In genomic region chr1:57301980-57302331, GRCm38 (mm10) we compare ENCODE assay signal across 23 mouse cellular contexts.
DNase-seq lines count a peak whose midpoint lies in the region; ATAC-seq lines count a peak whose summit lies in the region.
"Had no signal": no experiment of that assay in that cellular context is flagged by ENCODE, and none has a peak within 500 bp of the region (broad histone marks: within the 10 kb centered on the region; RNA-seq: fewer than 3 reads in every experiment).

No protein-coding gene starts in this region.

- H3K27ac ChIP-seq in forebrain, embryonic 15.5 days (replicated peaks) = peak overlapping the region; percentile 65
- H3K27ac ChIP-seq in forebrain, embryonic 11.5 days (ENCODE audit: low read depth, low read length) = no peak overlapping the region
- no peak overlapping the region for H3K27ac ChIP-seq in embryonic facial prominence, embryonic 14.5 days (replicated peaks; ENCODE audit: low read depth, low read length)
- H3K27ac ChIP-seq: hindbrain, embryonic 15.5 days; intestine, embryonic 15.5 days; kidney, embryonic 15.5 days; neural tube, embryonic 12.5 days; stomach, embryonic 15.5 days had no signal

- 63% methylated on average over 6 of the region's 6 CpGs for WGBS in forebrain, embryonic 15.5 days
- WGBS in forebrain, embryonic 11.5 days = 80% methylated on average over 6 of the region's 6 CpGs
- WGBS in embryonic facial prominence, embryonic 14.5 days = 41% methylated on average over 6 of the region's 6 CpGs

- DNase-seq in forebrain, embryonic 11.5 days (ENCODE audit: low spot score) = no peak
- peak; percentile 13 to 72 for DNase-seq in left cerebral cortex, postnatal 25 days (ENCODE audit: low spot score in 2 of 2)
- DNase-seq in left cerebral cortex, adult 11 months (ENCODE audit: low spot score) = no peak
- DNase-seq in embryonic facial prominence, embryonic 14.5 days (ENCODE audit: low spot score) = peak; percentile 76
- peak; percentile 43 to 65 for DNase-seq in right cerebral cortex, postnatal 10 days (ENCODE audit: low spot score in 2 of 2)
- DNase-seq in heart, postnatal 4 days = no peak
- DNase-seq: adrenal gland, postnatal 14 days; cerebellum, adult 8-10 months; gastrocnemius, postnatal 10 days; heart, adult 11 months; heart, postnatal 14 days; liver had no signal

- no peak overlapping the region for H3K9ac ChIP-seq in forebrain, embryonic 15.5 days (replicated peaks)
- no peak overlapping the region for H3K9ac ChIP-seq in forebrain, embryonic 11.5 days (ENCODE audit: low read length)
- no peak overlapping the region for H3K9ac ChIP-seq in embryonic facial prominence, embryonic 14.5 days (ENCODE audit: low read depth, low read length)
- H3K9ac ChIP-seq: heart, embryonic 12.5 days; hindbrain, embryonic 15.5 days; intestine, embryonic 15.5 days; kidney, embryonic 15.5 days; neural tube, embryonic 12.5 days; stomach, embryonic 15.5 days had no signal

- no peak overlapping the region for H3K4me3 ChIP-seq in forebrain, embryonic 15.5 days
- no peak overlapping the region for H3K4me3 ChIP-seq in forebrain, embryonic 11.5 days (ENCODE audit: low read depth, low read length)
- no peak overlapping the region for H3K4me3 ChIP-seq in embryonic facial prominence, embryonic 14.5 days (ENCODE audit: low read depth, low read length)
- H3K4me3 ChIP-seq: heart, embryonic 12.5 days; hindbrain, embryonic 15.5 days; intestine, embryonic 15.5 days; kidney, embryonic 15.5 days; neural tube, embryonic 12.5 days; stomach, embryonic 15.5 days had no signal

- intact Hi-C loops in left cerebral cortex, postnatal 25 days (cut with DNase I) = no loop called here

- H3K9me3 ChIP-seq in forebrain, embryonic 15.5 days = no peaks in the 10 kb centered on the region
- H3K9me3 ChIP-seq in forebrain, embryonic 11.5 days (ENCODE audit: control insufficient read depth, low read length) = no peaks in the 10 kb centered on the region
- H3K9me3 ChIP-seq in embryonic facial prominence, embryonic 14.5 days (ENCODE audit: control insufficient read depth, low read length) = no peaks in the 10 kb centered on the region
- H3K9me3 ChIP-seq: heart, embryonic 12.5 days; hindbrain, embryonic 15.5 days; intestine, embryonic 15.5 days; kidney, embryonic 15.5 days; neural tube, embryonic 12.5 days; stomach, embryonic 15.5 days had no signal

- H3K36me3 ChIP-seq in forebrain, embryonic 15.5 days = no peaks in the 10 kb centered on the region
- no peaks in the 10 kb centered on the region for H3K36me3 ChIP-seq in forebrain, embryonic 11.5 days (ENCODE audit: control insufficient read depth, insufficient read depth, low read length)
- H3K36me3 ChIP-seq in embryonic facial prominence, embryonic 14.5 days (ENCODE audit: control insufficient read depth, insufficient read depth, low read length) = no peaks in the 10 kb centered on the region
- H3K36me3 ChIP-seq: heart, embryonic 12.5 days; hindbrain, embryonic 15.5 days; intestine, embryonic 15.5 days; kidney, embryonic 15.5 days; neural tube, embryonic 12.5 days; stomach, embryonic 15.5 days had no signal

- H3K4me2 ChIP-seq in forebrain, embryonic 15.5 days (replicated peaks) = no peak overlapping the region
- no peak overlapping the region for H3K4me2 ChIP-seq in forebrain, embryonic 11.5 days (ENCODE audit: low read depth, low read length, severe bottlenecking)
- H3K4me2 ChIP-seq in embryonic facial prominence, embryonic 14.5 days (ENCODE audit: low read depth, low read length) = no peak overlapping the region
- H3K4me2 ChIP-seq: heart, embryonic 12.5 days; hindbrain, embryonic 15.5 days; intestine, embryonic 15.5 days; kidney, embryonic 15.5 days; midbrain, embryonic 11.5 days; neural tube, embryonic 12.5 days; stomach, embryonic 15.5 days had no signal

- ATAC-seq in forebrain, embryonic 15.5 days (replicated peaks) = peak; percentile 94
- no peak for ATAC-seq in forebrain, embryonic 11.5 days (replicated peaks; ENCODE audit: low FRiP score)
- ATAC-seq in embryonic facial prominence, embryonic 14.5 days (ENCODE audit: low read depth) = peak; percentile 63
- ATAC-seq in cerebellum, adult (ENCODE audit: insufficient number of reproducible peaks, low FRiP score, low TSS enrichment) = no peak
- ATAC-seq: intestine, embryonic 15.5 days; lung, postnatal 0 days had no signal

- no peaks in the 10 kb centered on the region for H3K27me3 ChIP-seq in forebrain, embryonic 15.5 days
- H3K27me3 ChIP-seq in forebrain, embryonic 11.5 days (ENCODE audit: control insufficient read depth, insufficient read depth, low read length) = no peaks in the 10 kb centered on the region
- H3K27me3 ChIP-seq in embryonic facial prominence, embryonic 14.5 days (replicated peaks; ENCODE audit: control insufficient read depth, insufficient read depth, low read length) = no peaks in the 10 kb centered on the region
- H3K27me3 ChIP-seq: CH12.LX; heart, embryonic 12.5 days; hindbrain, embryonic 15.5 days; intestine, embryonic 15.5 days; kidney, embryonic 15.5 days; neural tube, embryonic 12.5 days; stomach, embryonic 15.5 days had no signal

- H3K4me1 ChIP-seq in forebrain, embryonic 15.5 days = no peaks in the 10 kb centered on the region
- no peaks in the 10 kb centered on the region for H3K4me1 ChIP-seq in forebrain, embryonic 11.5 days (replicated peaks; ENCODE audit: control insufficient read depth, insufficient read depth, low read length)
- H3K4me1 ChIP-seq in embryonic facial prominence, embryonic 14.5 days (ENCODE audit: control insufficient read depth, insufficient read depth, low read length) = peaks cover 5% of the 10 kb centered on the region
- H3K4me1 ChIP-seq: heart, embryonic 12.5 days; hindbrain, embryonic 15.5 days; intestine, embryonic 15.5 days; kidney, embryonic 15.5 days; neural tube, embryonic 12.5 days; stomach, embryonic 15.5 days had no signal

Comparison
In these comparisons a context has a peak if more than half of its experiments do, and no peak if none do; other contexts are left out.
1. ATAC-seq: peak in forebrain, embryonic 15.5 days (single experiment) and embryonic facial prominence, embryonic 14.5 days (single experiment); none in forebrain, embryonic 11.5 days (single experiment) and cerebellum, adult (single experiment).
2. DNase-seq: peak in left cerebral cortex, postnatal 25 days (2 of 2), embryonic facial prominence, embryonic 14.5 days (single experiment) and right cerebral cortex, postnatal 10 days (2 of 2); none in forebrain, embryonic 11.5 days (single experiment), left cerebral cortex, adult 11 months (single experiment) and heart, postnatal 4 days (single experiment).